Comparison of ENCODE assay signal across 23 mouse cellular contexts in the genomic region with DNA sequence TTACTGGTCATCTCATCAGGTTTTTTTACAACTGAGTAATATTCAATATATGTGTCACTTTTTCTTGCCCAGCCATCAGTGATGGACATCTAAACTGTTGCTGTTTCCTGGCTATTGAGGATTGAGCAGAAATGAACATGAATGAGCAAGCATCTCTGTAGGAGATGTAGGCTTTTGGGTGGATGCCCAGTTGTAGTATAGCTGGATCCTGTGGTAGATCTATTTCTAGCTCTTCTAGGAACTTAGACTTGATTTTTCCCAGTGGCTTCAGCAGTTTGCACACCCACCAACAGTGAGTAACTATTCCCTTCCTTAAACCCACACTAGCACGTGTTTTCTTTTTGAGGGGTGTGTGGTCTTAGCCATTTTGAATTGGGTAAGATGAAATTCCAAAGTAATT.
DNase-seq lines count a peak whose midpoint lies in the region.
"Had no signal": no experiment of that assay in that cellular context is flagged by ENCODE, and none has a peak within 500 bp of the region (broad histone marks: within the 10 kb centered on the region; RNA-seq: fewer than 3 reads in every experiment).

No protein-coding gene starts in this region.

- no peaks in the 10 kb centered on the region for H3K27me3 ChIP-seq in heart, embryonic 10.5 days (ENCODE audit: insufficient read depth, poor library complexity, severe bottlenecking)
- H3K27me3 ChIP-seq: heart, embryonic 15.5 days; midbrain, embryonic 12.5 days had no signal

- peak; percentile 19 to 23 for DNase-seq in cerebellum, postnatal 10 days
- DNase-seq in cerebellum, adult 9-11 months = no peak
- DNase-seq in frontal cortex, adult 2 months (ENCODE audit: extremely low spot score in 1 of 2, low spot score in 1 of 2) = peak; percentile 58 to 86
- peak; percentile 76 to 88 for DNase-seq in left cerebral cortex, postnatal 14 days (ENCODE audit: low spot score in 2 of 2)
- peak; percentile 36 for DNase-seq in right cerebral cortex, postnatal 25 days
- no peak for DNase-seq in kidney, postnatal 25 days
- DNase-seq in adrenal gland, adult (ENCODE audit: inconsistent age in 2 of 2, low spot score in 1 of 2) = no peak
- no peak for DNase-seq in heart, embryonic 10.5 days (ENCODE audit: low spot score)
- DNase-seq: adrenal gland, postnatal 25 days; cerebellum, adult 11 months; cerebellum, postnatal 36 days; forebrain, postnatal 0 days; gastrocnemius, adult 2 months; heart, postnatal 4 days; kidney, adult 18-20 months; layer of hippocampus, adult 9-11 months; lung, adult 18-20 months; lung, postnatal 14 days had no signal

- intact Hi-C loops in left cerebral cortex, postnatal 14 days (cut with DNase I) = no loop called here

- no peak overlapping the region for H3K4me3 ChIP-seq in heart, embryonic 10.5 days
- H3K4me3 ChIP-seq: forebrain, embryonic 10.5 days; gastrocnemius, adult 2 months; heart, embryonic 15.5 days; midbrain, embryonic 12.5 days had no signal

- no peaks in the 10 kb centered on the region for H3K9me3 ChIP-seq in heart, embryonic 10.5 days
- H3K9me3 ChIP-seq: forebrain, embryonic 10.5 days; heart, embryonic 15.5 days; midbrain, embryonic 12.5 days had no signal

- H3K4me1 ChIP-seq in heart, embryonic 10.5 days = no peaks in the 10 kb centered on the region
- H3K4me1 ChIP-seq: forebrain, embryonic 10.5 days; heart, embryonic 15.5 days; midbrain, embryonic 12.5 days had no signal

- 89% methylated on average over 1 of the region's 1 CpGs for WGBS in heart, embryonic 10.5 days

- no peak overlapping the region for H3K27ac ChIP-seq in heart, embryonic 10.5 days
- H3K27ac ChIP-seq: forebrain, embryonic 10.5 days; gastrocnemius, adult 2 months; heart, embryonic 15.5 days; hindbrain, embryonic 14.5 days; midbrain, embryonic 12.5 days; stomach, postnatal 0 days had no signal

- no peaks in the 10 kb centered on the region for H3K36me3 ChIP-seq in heart, embryonic 10.5 days
- H3K36me3 ChIP-seq: forebrain, embryonic 10.5 days; heart, embryonic 15.5 days; midbrain, embryonic 12.5 days had no signal

Comparison
In these comparisons a context has a peak if more than half of its experiments do, and no peak if none do; other contexts are left out.
1. DNase-seq: peak in cerebellum, postnatal 10 days (2 of 2), frontal cortex, adult 2 months (2 of 2), left cerebral cortex, postnatal 14 days (2 of 2) and right cerebral cortex, postnatal 25 days (single experiment); none in cerebellum, adult 9-11 months (single experiment), kidney, postnatal 25 days (0 of 2), adrenal gland, adult (0 of 2) and heart, embryonic 10.5 days (single experiment).